18 mouse cellular contexts compared by ENCODE assay signal in genomic region chr8:117089802-117090201, GRCm38 (mm10). TPM values are rescaled to one million over a fixed set of nuclear protein-coding genes. Genes with fewer than 3 reads are reported as not detected.
"Had no signal": no experiment of that assay in that cellular context is flagged by ENCODE, and none has a peak within 500 bp of the region (broad histone marks: within the 10 kb centered on the region; RNA-seq: fewer than 3 reads in every experiment).

No protein-coding gene starts in this region.

- ATAC-seq: lung, postnatal 0 days; midbrain, embryonic 13.5 days; midbrain, embryonic 15.5 days had no signal

- H3K27ac ChIP-seq: lung, embryonic 15.5 days; macrophage; midbrain, embryonic 13.5 days; midbrain, embryonic 15.5 days; neural tube, embryonic 12.5 days; stomach, embryonic 15.5 days; stomach, postnatal 0 days had no signal

- H3K4me3 ChIP-seq: lung, embryonic 15.5 days; megakaryocyte, embryonic 14.5 days; midbrain, embryonic 13.5 days; midbrain, embryonic 15.5 days; neural tube, embryonic 12.5 days; stomach, embryonic 15.5 days had no signal

- DNase-seq: lung, adult 2 months; lung, postnatal 14 days; lung, postnatal 36 days; right cerebral cortex, postnatal 14 days; thymus, adult 2 months; thymus, postnatal 25 days; thymus, postnatal 4 days had no signal

- H3K9ac ChIP-seq: lung, embryonic 15.5 days; midbrain, embryonic 13.5 days; midbrain, embryonic 15.5 days; neural tube, embryonic 12.5 days; stomach, embryonic 15.5 days had no signal

- H3K4me1 ChIP-seq: lung, embryonic 15.5 days; midbrain, embryonic 13.5 days; midbrain, embryonic 15.5 days; neural tube, embryonic 12.5 days; stomach, embryonic 15.5 days had no signal

- H3K27me3 ChIP-seq: lung, embryonic 15.5 days; midbrain, embryonic 13.5 days; midbrain, embryonic 15.5 days; neural tube, embryonic 12.5 days; stomach, embryonic 15.5 days had no signal

- H3K4me2 ChIP-seq: lung, embryonic 15.5 days; midbrain, embryonic 11.5 days; midbrain, embryonic 13.5 days; midbrain, embryonic 15.5 days; neural tube, embryonic 12.5 days; stomach, embryonic 15.5 days had no signal

- H3K36me3 ChIP-seq: lung, embryonic 15.5 days; midbrain, embryonic 13.5 days; midbrain, embryonic 15.5 days; neural tube, embryonic 12.5 days; stomach, embryonic 15.5 days had no signal

- H3K9me3 ChIP-seq: lung, embryonic 15.5 days; midbrain, embryonic 13.5 days; midbrain, embryonic 15.5 days; neural tube, embryonic 12.5 days; stomach, embryonic 15.5 days had no signal

RNA-seq across cellular contexts. Expression of gene Bco1, which starts 5.9 kb away (rescaled TPM):
- total RNA-seq: neutrophil, adult 5-6 weeks had no signal
- polyA plus RNA-seq: lung, postnatal 0 days; macrophage had no signal

RNA-seq across cellular contexts. Expression of gene Pkd1l2, which starts 7.6 kb away (rescaled TPM):
- polyA plus RNA-seq: lung, embryonic 15.5 days; lung, postnatal 0 days; midbrain, embryonic 11.5 days; midbrain, embryonic 13.5 days; midbrain, embryonic 15.5 days; stomach, postnatal 0 days had no signal
